Mouse (Mus musculus): Measurements from ENCODE around the gene Ppbp.

DNA sequence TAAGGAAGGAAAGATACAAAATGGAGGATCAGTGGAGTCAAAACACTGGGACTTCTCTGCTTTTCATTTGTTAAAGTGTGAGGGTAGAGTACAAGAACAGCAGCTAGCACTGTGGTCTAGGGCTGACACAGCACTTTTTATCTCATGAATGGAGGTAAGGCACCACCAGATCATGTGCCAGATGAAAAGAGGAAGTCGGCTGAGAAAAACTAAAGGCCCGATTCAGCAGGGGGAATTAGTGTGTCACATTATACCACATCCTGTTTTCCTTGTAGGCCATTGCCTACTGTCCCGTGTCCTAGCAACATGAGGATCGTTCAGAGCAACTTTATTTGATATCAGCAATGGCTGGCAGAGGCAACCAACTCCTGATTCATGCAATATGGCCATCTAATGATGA lies 26.3 kb upstream of the Ppbp start:
- no peak for TF ChIP-seq TAL1 (IDR thresholded peaks at IDR 0.05; ENCODE audit: low read length)
- no peak for TF ChIP-seq GATA1 (IDR thresholded peaks at IDR 0.05; ENCODE audit: low read length)

All from erythroblast, embryonic 14.5 days (primary cell).